Mouse (Mus musculus): ENCODE measurements around the gene Mindy1.
A peak's percentile ranks its signal among the peaks of the same experiment; 100 is the strongest.

Mindy1 gene

GRCm38 (mm10) chr3:95269789-95270188, 11.4 kb upstream of the Mindy1 start:
- no peak for DNase-seq

DNA sequence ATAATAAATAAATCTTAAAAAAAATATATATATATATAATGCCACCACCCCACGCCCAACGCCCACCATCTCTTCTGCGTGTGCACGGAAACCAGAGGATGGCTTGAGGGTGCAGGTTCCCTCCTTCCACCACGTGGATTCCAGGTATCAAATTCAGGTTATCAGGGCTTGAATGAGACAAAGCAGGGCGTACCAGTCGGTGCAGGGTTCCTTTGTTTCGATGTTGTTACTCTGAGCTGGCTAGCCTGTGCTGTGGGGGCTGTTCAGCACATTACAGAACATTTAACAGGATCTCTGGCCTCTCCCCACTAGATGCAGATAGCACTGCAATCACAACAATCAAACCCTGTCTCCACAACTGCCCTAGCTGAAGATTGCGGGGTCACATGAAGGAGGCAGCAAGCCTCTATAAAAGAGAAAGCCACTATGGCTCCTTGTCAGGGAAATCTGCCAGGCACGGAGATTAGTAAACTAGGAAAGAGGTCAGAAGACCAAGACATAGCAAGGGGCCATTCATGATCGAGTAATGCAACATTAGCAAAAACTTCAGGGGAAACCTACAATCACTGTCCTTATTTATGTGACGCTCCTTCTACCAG, 10.3 kb upstream of the Mindy1 start:
- DNase-seq = no peak

DNA sequence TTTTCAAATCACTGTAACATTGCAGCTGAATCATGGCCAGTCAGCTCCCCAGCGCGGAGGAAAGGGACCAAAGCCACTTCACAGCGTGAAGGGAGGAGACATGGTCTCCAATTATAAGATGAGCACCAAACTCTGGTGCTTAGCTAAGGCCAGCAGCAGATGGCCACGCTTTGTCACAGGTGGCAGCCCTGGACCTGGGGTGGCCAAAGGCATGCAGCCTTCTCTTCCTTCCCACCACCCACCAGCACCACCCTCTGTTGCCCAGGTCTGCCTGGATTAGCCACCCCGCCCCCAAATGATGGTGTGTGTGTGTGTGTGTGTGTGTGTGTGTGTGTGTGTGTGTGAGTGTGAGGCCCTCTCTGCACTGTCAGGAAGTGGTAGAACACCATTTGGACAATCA, 7.7 kb upstream of the Mindy1 start:
- DNase-seq = no peak

DNA sequence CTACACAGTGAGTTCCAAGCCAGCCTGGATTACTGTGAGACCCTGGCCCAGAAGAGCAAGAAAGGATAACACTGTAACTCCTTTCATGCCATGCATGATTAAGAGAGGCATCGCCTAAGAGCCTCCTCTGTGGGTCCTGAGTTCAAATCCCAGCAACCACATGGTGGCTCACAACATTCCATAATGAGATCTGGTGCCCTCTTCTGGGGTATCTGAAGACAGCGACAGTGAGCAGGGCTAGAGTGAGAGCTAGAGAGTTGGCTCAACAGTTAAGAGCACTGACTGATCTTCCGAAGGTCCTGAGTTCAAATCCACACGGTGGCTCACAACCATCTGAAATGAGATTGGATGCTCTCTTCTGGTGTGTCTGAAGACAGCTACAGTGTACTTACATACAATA, 6.7 kb upstream of the Mindy1 start:
- DNase-seq = no peak

GRCm38 (mm10) chr3:95275161-95275560, 6.0 kb upstream of the Mindy1 start:
- DNase-seq = no peak

DNA sequence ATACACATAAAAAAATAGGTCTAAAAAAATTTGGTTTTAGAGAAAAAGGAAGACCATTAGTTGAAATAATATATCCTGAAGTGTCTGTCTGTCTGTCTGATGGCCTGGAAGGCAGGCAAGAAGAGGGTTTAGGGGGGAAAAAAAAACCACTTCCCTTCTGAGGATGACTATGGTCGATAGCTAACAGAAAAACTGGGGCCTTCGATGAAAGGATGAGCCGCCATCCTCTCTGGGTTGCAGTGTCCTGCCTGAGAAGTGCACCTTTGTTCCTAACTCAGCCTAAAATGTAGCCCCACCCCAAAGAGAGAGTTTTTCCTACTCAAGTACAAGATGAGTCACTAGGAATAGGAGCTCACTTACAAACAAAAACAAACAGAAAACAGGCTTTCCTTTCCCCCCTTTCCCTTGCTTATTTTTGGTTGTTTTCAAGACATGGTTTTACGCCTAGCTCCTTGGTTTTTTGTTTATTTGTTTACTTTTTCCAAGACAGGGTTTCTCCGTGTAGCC, 4.7 kb upstream of the Mindy1 start:
- DNase-seq = no peak

GRCm38 (mm10) chr3:95277149-95277551, 4.0 kb upstream of the Mindy1 start:
- DNase-seq = no peak

DNA sequence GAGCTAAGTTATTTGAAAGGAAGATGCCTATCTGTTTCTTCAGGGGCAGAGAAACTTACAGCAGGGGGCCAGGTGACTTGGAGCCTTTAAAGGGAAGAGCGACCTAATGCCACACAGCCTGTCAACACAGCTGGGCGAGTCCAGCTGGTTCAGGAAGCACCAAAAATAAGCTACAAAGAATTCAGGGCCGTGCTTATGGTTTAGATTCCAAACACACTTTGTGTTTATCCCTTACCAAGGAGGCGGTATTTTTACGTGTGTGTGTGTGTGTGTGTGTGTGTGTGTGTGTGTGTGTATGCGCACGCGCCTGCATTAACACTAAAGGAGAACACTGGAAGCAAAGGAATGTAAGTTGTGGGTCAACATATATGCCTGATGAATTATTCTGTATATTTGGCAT, 398 bp upstream of the Mindy1 start:
- DNase-seq = peak; percentile 44

DNA sequence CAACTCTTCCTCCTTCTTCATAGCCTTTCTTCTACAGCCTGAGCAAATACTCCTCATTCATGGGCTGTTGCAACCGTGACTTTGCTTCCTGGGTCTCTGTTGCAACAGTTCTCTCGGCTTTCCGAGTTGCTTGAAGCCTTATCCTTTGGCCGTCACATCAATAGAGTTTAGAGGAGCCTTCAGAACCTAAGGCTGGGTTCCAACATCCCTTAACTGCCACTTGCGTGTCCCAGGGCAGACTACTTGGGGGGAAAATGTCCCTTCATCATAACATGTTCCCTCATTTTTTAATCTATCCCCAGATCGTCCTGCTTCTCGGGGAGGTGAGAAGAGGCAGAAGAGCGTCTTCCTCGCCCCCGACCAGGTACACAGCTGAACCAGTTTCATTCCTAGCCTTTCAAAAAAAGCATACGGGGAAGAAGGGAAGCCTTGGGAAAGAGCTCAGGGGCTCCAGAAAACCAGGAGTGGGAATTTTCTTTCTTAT, 1.3 kb downstream of the Mindy1 start:
- DNase-seq = peak; percentile 66

- DNase-seq = peak; percentile 82
These were observed 1.9 kb downstream of the Mindy1 start for GRCm38 (mm10) chr3:95282865-95283588.

GRCm38 (mm10) chr3:95283589-95283941, 2.4 kb downstream of the Mindy1 start:
- DNase-seq = no peak

GRCm38 (mm10) chr3:95284062-95284461, 2.9 kb downstream of the Mindy1 start:
- DNase-seq = no peak

GRCm38 (mm10) chr3:95284501-95285281, 3.5 kb downstream of the Mindy1 start:
- no peak for DNase-seq

GRCm38 (mm10) chr3:95285390-95285789, 4.2 kb downstream of the Mindy1 start:
- no peak for DNase-seq

GRCm38 (mm10) chr3:95286011-95286410, 4.9 kb downstream of the Mindy1 start:
- DNase-seq = no peak

DNA sequence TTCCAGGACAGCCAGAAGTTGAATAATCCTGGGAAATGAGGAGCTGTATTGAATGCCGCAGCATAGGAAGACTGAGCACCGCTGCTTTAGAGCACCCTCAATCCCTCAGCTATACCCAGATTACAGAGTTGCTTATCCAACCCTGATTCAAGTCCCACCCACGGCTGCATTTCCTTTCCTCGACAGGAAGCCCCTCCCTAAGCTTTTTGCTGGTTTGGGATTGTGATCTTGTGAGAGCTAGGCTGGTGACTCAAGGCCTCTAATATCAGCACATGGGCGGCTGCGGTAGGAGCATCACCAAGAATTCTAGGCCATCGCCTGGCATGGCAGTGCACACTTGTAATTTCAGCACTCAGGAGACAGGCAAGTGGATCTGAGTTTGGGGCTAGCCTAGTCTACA, 5.4 kb downstream of the Mindy1 start:
- DNase-seq = peak; percentile 20

GRCm38 (mm10) chr3:95287541-95287940, 6.4 kb downstream of the Mindy1 start:
- DNase-seq = no peak

GRCm38 (mm10) chr3:95289419-95289818, 8.3 kb downstream of the Mindy1 start:
- no peak for DNase-seq

- DNase-seq = no peak
These were observed 9.0 kb downstream of the Mindy1 start for GRCm38 (mm10) chr3:95290156-95290555.

DNA sequence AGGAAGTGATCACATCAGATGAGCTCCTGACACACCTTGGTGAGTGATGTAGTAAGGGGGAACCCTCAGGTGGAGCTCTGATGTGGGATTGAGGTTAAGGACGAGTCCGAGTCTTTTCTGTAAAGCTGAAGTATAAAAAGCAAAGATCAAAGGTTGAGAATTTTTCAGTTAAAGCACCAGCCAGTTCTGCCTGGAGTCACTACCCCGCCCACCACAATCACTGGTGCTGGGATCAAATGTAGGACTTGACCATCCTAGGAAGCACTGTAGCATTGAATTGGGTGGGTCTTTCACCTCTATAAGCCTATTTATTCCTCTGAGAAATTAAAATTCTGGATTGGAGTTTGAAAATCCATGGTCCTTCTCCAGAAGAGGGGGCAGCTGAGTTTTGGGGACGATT, 9.9 kb downstream of the Mindy1 start:
- no peak for DNase-seq

GRCm38 (mm10) chr3:95292899-95293298, 11.8 kb downstream of the Mindy1 start:
- DNase-seq = no peak

DNA sequence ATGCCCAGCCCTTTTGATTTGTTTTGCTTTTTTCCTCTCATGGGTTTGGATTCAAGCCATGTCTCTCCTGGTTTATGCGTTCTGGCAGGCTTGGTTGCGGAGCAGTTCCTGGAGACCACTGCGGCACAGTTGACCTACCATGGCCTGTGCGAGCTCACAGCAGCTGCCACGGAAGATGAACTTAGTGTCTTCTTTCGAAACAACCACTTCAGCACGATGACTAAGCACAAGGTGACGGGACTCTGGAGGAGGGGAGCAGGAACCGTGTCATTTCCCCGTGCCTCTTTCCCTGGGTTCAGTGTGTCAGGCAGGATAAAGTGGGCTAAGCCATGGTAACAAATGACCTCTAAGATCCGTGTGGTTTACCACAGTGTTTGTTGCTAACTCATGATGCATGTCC, 12.4 kb downstream of the Mindy1 start:
- DNase-seq = no peak

DNA sequence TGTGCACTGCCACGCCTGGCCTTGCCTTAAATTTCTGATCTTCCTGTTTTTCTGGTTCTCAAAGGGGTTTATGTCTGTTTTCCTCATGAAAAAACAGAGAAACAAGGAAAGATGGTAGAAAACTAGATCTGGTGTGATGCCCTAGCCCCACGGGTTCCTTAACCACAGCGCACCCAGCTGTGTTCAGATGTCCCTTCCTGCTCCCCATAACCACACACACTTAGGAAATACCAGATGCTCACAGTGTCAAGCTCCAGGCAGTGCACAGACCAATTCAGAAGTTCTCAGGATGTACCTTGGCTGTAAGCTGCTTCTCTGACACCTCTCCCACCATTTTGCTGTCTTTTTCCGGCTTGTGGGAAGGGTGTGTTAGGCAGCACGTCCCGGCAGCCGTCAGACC, 13.2 kb downstream of the Mindy1 start:
- no peak for DNase-seq

DNA sequence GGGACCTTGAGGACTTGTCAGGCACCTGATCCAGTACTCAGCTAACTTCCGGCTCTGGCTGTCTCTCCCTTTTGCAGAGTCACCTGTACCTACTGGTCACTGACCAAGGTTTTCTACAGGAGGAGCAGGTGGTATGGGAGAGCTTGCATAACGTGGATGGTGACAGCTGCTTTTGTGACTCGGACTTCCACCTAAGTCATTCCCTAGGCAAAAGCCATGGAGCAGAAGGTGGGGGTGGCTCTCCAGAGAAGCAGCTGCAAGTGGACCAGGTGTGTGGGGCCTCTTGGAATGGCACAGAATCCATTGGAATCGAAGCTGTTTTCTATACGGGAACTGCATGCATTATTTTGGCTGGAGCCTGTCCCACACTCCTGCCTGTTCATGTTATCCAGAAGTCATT, 13.6 kb downstream of the Mindy1 start:
- no peak for DNase-seq
